Mouse (Mus musculus) heart, adult 9 months (tissue): ENCODE measurements around the gene Tmem30b.
A peak's percentile ranks its signal among the peaks of the same experiment; 100 is the strongest.
"Not testable (repeated sequence)": the region's sequence is repeated elsewhere in the genome, so short reads cannot be mapped to it uniquely, and the experiment has no call there.

ENCODE experiments used
- DNase-seq, 2 experiments: peaks; one replicate each; pipeline ENCODE4 v3.0.0; 2022; ENCODE audit warnings: low spot score in 2 of 2

The Tmem30b gene

DNA sequence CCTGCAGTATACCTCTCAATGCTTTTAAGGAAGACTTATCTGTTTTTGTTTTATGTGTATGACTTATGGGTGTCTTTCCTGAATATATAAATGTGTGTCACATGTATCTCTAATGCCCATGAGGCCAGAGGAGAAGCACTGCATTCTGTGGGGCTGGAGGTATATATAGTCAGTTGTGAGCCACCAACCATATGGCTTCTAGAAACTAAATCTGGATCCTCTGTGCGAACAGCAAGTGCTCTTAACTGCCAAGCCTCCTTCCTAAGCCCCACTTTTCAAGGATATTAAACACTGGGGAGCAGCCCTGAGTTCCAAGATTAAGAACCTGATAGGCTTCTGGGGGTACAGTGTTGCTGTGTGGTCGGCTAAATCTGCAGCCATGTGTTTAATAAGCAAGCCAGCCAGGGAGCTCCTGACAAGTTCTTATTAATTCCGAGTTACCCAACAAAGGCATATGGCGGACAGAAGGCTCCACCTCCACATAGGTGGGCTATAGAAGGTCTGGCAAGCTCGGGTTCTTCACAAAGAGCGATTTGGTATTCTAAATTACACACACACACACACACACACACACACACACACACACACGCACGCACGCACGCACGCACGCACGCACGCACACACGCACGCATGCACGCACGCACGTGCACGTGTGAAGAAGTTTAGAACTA lies 12.5 kb upstream of the Tmem30b start:
- DNase-seq = no peak

GRCm38 (mm10) chr12:73554155-73554554 lies 8.0 kb upstream of the Tmem30b start:
- DNase-seq = peak in 1 of 2 experiments; percentile 39

- DNase-seq = no peak
Measured at GRCm38 (mm10) chr12:73548259-73548658, 2.1 kb upstream of the Tmem30b start.

DNA sequence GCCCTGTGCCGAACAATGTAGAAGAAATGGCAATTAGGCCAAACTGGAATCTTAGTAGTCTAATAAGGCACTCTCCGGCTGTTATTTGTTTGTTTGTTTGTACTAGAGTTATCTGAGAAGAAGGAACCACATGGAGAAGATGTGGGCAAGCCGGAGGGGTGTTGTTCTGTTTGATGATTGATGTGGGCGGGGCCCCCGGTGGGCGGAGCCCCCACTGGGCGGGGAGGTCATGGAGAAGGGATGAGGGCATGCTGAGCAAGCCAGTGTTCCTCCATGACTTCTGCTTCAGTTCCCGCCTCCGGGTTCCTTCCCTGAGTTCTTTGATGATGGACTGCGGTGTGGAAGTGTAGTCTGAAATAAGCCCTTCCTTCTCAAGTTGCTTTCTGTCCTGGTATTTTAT lies 1.5 kb upstream of the Tmem30b start:
- no peak for DNase-seq

DNA sequence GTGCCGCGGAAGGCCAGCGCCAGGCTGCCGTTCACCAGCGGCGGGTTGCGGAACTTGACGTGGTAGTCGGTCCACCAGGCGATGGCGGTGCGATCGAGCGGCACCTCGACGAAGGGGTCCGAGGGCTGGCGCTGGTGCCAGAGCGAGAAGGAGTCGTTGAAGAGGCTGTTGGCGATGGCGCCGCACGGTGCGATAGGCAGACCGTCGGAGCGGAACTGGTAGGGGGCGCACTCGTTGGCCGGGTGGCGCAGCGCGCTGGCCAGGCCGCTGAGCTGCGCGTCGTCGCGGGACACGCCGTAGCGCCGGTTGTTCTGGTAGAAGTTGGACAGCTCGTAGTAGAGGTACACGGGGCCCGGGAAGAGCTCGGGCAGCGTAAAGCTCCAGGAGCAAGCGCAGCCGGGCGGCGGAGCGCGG lies 513 bp downstream of the Tmem30b start:
- DNase-seq = peak in 1 of 2 experiments; percentile 11

GRCm38 (mm10) chr12:73544736-73545671 lies 1.2 kb downstream of the Tmem30b start:
- no peak for DNase-seq

GRCm38 (mm10) chr12:73543191-73543590 lies 3.0 kb downstream of the Tmem30b start:
- no peak for DNase-seq

- DNase-seq = no peak
Measured at GRCm38 (mm10) chr12:73540402-73540801, 5.8 kb downstream of the Tmem30b start.

DNA sequence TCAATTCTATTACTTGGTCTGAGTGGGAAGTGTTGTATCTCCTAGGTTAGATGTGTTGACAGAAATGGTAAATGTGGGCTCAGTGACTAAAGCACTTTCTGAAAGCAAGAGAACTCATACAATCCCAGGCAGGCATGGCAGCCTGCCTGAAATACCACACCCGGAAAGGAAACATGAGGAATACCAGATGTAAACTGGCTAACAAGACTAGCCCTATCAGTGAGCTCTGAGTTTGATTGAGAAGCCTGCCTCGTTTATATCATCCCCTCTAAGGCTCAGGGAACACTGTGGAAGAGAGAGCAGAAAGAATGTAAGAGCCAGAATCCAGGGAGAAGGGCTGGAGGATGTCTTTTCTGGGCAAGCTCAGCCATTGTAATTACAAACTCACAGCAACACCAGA lies 7.0 kb downstream of the Tmem30b start:
- DNase-seq = no peak

DNA sequence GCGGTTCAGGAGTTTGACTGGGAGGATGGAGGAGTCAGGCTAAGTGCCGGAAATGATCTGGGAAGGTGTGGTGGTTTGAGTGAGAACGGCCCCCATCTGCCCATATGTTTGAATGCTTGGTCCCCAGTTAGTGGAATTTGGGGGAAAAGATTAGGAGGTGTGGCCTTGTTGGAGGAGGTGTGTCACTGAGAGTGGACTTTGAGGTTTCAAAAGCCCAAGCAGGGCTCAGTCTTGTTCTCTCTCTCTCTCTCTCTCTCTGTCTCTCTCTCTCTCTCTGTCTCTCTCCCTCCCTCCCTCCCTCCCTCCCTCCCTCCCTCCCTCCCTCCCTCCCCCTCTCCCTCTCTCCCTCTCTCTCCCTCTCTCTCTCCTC lies 8.1 kb downstream of the Tmem30b start:
- not testable (repeated sequence) for DNase-seq

GRCm38 (mm10) chr12:73537499-73538138 lies 8.6 kb downstream of the Tmem30b start:
- peak in 1 of 2 experiments; percentile 13 for DNase-seq

- peak in 1 of 2 experiments; percentile 51 for DNase-seq
Measured at GRCm38 (mm10) chr12:73534591-73534990, 11.6 kb downstream of the Tmem30b start.

DNA sequence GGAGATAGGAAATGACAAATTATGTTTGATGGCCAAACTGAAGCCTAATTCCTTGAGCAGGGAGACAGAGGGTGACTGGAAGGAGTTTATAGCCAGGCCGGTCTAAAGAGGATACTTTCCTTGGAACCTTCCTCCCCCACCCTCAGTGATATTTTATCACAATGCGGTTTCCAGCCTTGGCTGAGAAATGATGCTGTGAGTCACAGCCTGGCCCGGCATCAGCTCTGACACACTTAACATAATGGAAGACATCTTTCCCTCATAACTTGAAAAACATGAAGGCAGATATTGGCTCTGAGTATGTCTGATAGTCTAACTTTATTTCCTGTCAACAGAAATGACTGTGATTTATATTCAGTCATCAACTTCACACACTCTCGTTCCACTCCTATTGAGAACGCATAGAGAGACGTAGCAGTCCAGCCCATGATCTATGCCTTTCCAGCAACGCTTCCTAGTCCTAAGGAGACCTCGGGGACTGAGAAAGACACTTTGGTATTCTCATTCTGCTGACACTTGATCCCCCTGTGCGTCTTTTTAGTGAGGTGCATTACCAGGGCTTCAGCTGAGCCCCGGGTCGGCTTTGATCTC lies 14.2 kb downstream of the Tmem30b start:
- peak in 1 of 2 experiments; percentile 27 for DNase-seq

DNA sequence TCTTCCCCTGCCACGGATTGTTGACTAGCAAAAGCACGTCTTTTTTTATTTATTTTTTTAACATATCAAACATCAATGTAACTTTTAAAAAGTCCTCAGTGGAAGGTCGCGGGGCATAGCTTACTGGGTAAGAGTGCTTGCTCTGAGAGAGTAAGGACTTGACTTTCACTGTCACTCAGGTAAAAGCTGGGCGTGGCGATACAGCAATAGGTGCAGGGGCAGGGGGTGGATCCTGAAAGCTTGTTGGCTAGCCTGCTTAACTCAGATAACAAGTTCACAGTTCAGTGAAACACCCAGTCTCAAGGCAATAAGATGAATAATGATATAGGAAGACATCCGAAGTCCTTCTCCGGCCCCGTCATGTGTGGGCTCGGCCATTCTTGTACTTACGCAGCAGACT lies 16.6 kb downstream of the Tmem30b start:
- no peak for DNase-seq

GRCm38 (mm10) chr12:73529131-73529530 lies 17.1 kb downstream of the Tmem30b start:
- DNase-seq = no peak

GRCm38 (mm10) chr12:73528142-73528541 lies 18.1 kb downstream of the Tmem30b start:
- DNase-seq = not testable (repeated sequence)

- no peak for DNase-seq
Measured at GRCm38 (mm10) chr12:73525254-73525885, 20.8 kb downstream of the Tmem30b start.

DNA sequence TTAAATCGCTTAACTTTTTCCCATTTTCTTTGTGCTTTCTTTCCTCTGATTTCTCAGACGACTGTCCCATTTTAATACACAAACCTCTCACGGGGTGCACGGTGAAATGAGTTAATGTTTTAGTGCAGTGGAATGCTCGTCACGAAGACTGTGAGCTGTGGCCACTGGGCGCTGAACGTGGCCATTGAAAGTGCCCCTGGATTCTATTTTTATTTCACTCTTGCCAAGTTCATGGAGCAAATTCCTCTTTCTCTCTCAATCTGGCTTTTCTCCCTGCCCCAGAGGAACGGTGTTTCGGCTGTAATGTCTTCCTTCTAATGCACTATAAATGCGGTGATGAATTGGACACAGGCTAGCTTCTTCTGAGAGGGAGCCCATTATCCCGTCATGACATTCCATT lies 23.1 kb downstream of the Tmem30b start:
- DNase-seq = no peak

DNA sequence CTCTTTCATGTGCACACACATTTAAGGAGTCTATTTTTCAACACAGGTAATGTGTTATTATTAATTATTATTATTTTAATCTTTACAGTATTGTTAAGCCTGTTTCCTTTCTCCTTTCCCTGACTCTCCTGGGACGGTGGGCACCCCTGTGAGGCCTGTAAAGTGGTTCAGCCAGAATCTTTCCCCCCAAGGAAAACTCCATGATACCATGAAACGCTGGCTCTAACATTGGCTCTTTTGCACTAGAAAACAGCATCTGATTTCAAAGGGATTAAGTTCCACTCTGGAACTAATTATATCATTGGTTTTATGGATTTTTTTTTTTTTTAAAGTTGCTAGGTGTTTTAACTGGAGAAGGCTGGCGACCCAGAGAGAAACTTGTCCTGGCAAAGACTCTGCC lies 24.2 kb downstream of the Tmem30b start:
- DNase-seq = no peak

GRCm38 (mm10) chr12:73521238-73521841 lies 24.9 kb downstream of the Tmem30b start:
- no peak for DNase-seq

DNA sequence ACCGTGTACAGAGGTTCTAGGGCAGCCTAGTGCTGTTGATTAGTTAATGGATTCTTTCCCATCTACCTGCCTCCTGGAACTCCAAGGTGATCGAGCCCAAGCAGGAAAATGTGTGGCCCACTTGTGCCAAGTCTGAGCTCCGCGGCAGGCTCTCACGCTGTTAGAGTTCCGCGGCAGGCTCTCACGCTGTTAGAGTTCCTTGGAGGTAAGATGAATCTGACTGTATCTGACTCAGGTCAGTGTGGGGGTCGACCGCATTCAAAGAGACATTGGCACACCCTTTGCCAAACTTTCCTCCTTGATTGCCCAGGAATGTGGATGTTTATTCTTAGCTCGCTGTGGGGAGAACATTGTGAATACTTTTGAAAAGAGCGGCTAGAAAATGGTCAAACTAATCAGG lies 28.4 kb downstream of the Tmem30b start:
- DNase-seq = no peak
